Mouse (Mus musculus): ENCODE results near the gene Immt. TPM values are rescaled to one million over a fixed set of nuclear protein-coding genes. Genes with fewer than 3 reads are reported as not detected.

Immt gene
- 100 to 1,000 TPM; 620 to 631 (median 628) TPM for total RNA-seq (2022)

- DNase-seq (ENCODE audit: low spot score) = peak; percentile 96
Observed at GRCm38 (mm10) chr6:71830690-71831580, at the start of gene Immt. TSS of gene Immt (plus strand) at chr6:71831331.

GRCm38 (mm10) chr6:71783165-71783564 is 48.0 kb upstream of the Immt start:
- no peak for DNase-seq (ENCODE audit: low spot score)

GRCm38 (mm10) chr6:71788348-71788747 is 42.8 kb upstream of the Immt start:
- DNase-seq (ENCODE audit: low spot score) = no peak

- no peak for DNase-seq (ENCODE audit: low spot score)
Observed at GRCm38 (mm10) chr6:71791771-71792170, 39.4 kb upstream of the Immt start.

GRCm38 (mm10) chr6:71799391-71799790 is 31.7 kb upstream of the Immt start:
- no peak for DNase-seq (ENCODE audit: low spot score)

GRCm38 (mm10) chr6:71801011-71801713 is 30.0 kb upstream of the Immt start:
- DNase-seq (ENCODE audit: low spot score) = no peak

- DNase-seq (ENCODE audit: low spot score) = no peak
Observed at GRCm38 (mm10) chr6:71801714-71802094, 29.4 kb upstream of the Immt start.

- DNase-seq (ENCODE audit: low spot score) = no peak
Observed at GRCm38 (mm10) chr6:71803609-71804008, 27.5 kb upstream of the Immt start.

- DNase-seq (ENCODE audit: low spot score) = peak; percentile 33
Observed at GRCm38 (mm10) chr6:71804061-71804829, 26.9 kb upstream of the Immt start.

GRCm38 (mm10) chr6:71806713-71807112 is 24.4 kb upstream of the Immt start:
- DNase-seq (ENCODE audit: low spot score) = no peak

- DNase-seq (ENCODE audit: low spot score) = no peak
Observed at GRCm38 (mm10) chr6:71809890-71810289, 21.2 kb upstream of the Immt start.

GRCm38 (mm10) chr6:71812820-71813219 is 18.3 kb upstream of the Immt start:
- no peak for DNase-seq (ENCODE audit: low spot score)

- DNase-seq (ENCODE audit: low spot score) = no peak
Observed at GRCm38 (mm10) chr6:71819764-71820292, 11.3 kb upstream of the Immt start.

GRCm38 (mm10) chr6:71823085-71823484 is 8.0 kb upstream of the Immt start:
- no peak for DNase-seq (ENCODE audit: low spot score)

GRCm38 (mm10) chr6:71823488-71823887 is 7.6 kb upstream of the Immt start:
- DNase-seq (ENCODE audit: low spot score) = peak; percentile 92

GRCm38 (mm10) chr6:71823961-71824360 is 7.2 kb upstream of the Immt start:
- DNase-seq (ENCODE audit: low spot score) = no peak

GRCm38 (mm10) chr6:71826869-71827268 is 4.3 kb upstream of the Immt start, which contains the start of gene Mrpl35:
TSS of gene Mrpl35 (minus strand) at chr6:71826969.
- DNase-seq (ENCODE audit: low spot score) = no peak

- no peak for DNase-seq (ENCODE audit: low spot score)
Observed at GRCm38 (mm10) chr6:71829768-71830167, 1.4 kb upstream of the Immt start.

GRCm38 (mm10) chr6:71831581-71831960 is 440 bp downstream of the Immt start:
- peak; percentile 96 for DNase-seq (ENCODE audit: low spot score)

- DNase-seq (ENCODE audit: low spot score) = no peak
Observed at GRCm38 (mm10) chr6:71836811-71837210, 5.7 kb downstream of the Immt start.

- no peak for DNase-seq (ENCODE audit: low spot score)
Observed at GRCm38 (mm10) chr6:71839815-71840214, 8.7 kb downstream of the Immt start.
